Mouse (Mus musculus) colon, adult 2 months (tissue): ENCODE results near the gene Epha6. TPM values are rescaled to one million over a fixed set of nuclear protein-coding genes. Genes with fewer than 3 reads are reported as not detected.

ENCODE experiments used
- polyA plus RNA-seq: library from polyadenylated mRNA; depleted of rRNA; stranded (reverse); fragments of >200 nt; gene quantifications from 2 replicates; pipeline ENCODE4 v1.2.3, GENCODE M21; 2012; rRNA removed

Epha6 gene
- 0.02 and 0.06 TPM in 2 replicates for polyA plus RNA-seq

GRCm38 (mm10) chr16:60605061-60605831 lies at the start of gene Epha6:
TSS of gene Epha6 (minus strand) at chr16:60605531.

GRCm38 (mm10) chr16:59639102-59639691 lies 966.1 kb downstream of the Epha6 start, which contains the start of gene Arl6:
TSS of gene Arl6 (minus strand) at chr16:59639391.

